In genomic region chr13:93676864-93677263, GRCm38 (mm10) we compare ENCODE assay signal across 21 mouse cellular contexts. TPM values are rescaled to one million over a fixed set of nuclear protein-coding genes. Genes with fewer than 3 reads are reported as not detected.
A peak's percentile ranks its signal among the peaks of the same experiment; 100 is the strongest.
DNase-seq lines count a peak whose midpoint lies in the region; ATAC-seq lines count a peak whose summit lies in the region.
"Had no signal": no experiment of that assay in that cellular context is flagged by ENCODE, and none has a peak within 500 bp of the region (broad histone marks: within the 10 kb centered on the region; RNA-seq: fewer than 3 reads in every experiment).

No protein-coding gene starts in this region.

- no peaks in the 10 kb centered on the region for H3K9me3 ChIP-seq in heart, embryonic 11.5 days (replicated peaks; ENCODE audit: control insufficient read depth, low read length)
- H3K9me3 ChIP-seq: embryonic facial prominence, embryonic 12.5 days; forebrain, embryonic 15.5 days; heart, embryonic 10.5 days; heart, embryonic 15.5 days; hindbrain, embryonic 13.5 days had no signal

- H3K27me3 ChIP-seq in heart, embryonic 11.5 days (ENCODE audit: control insufficient read depth, insufficient read depth, low read length) = peaks cover 7% of the 10 kb centered on the region

- no peak overlapping the region for H3K4me2 ChIP-seq in heart, embryonic 11.5 days
- H3K4me2 ChIP-seq: embryonic facial prominence, embryonic 12.5 days; forebrain, embryonic 15.5 days; heart, embryonic 15.5 days; hindbrain, embryonic 13.5 days had no signal

- H3K4me3 ChIP-seq in heart, embryonic 11.5 days (ENCODE audit: low read depth, low read length) = no peak overlapping the region
- H3K4me3 ChIP-seq: embryonic facial prominence, embryonic 12.5 days; forebrain, embryonic 15.5 days; heart, embryonic 10.5 days; heart, embryonic 15.5 days; hindbrain, embryonic 13.5 days had no signal

- no peak for ATAC-seq in heart, embryonic 11.5 days (replicated peaks; ENCODE audit: insufficient number of reproducible peaks, low FRiP score, low TSS enrichment)
- ATAC-seq: forebrain, embryonic 15.5 days; hindbrain, postnatal 0 days had no signal

- DNase-seq in heart, adult 11 months = peak; percentile 81
- peak; percentile 49 for DNase-seq in ovary, adult 18-20 months (ENCODE audit: low spot score)
- DNase-seq in ovary, postnatal 14 days (ENCODE audit: low spot score) = no peak
- peak; percentile 8 for DNase-seq in right cerebral cortex, postnatal 25 days
- no peak for DNase-seq in right cerebral cortex, postnatal 10 days (ENCODE audit: low spot score in 2 of 2)
- no peak for DNase-seq in kidney, postnatal 4 days
- DNase-seq: adrenal gland, adult 2 months; cerebellum, adult 11-12 months; cerebellum, adult 9-10 months; cerebellum, postnatal 25 days; gastrocnemius, postnatal 36 days; heart, adult 18-20 months; heart, postnatal 14 days had no signal

- no peak overlapping the region for H3K9ac ChIP-seq in heart, embryonic 11.5 days (ENCODE audit: low read depth, low read length)
- H3K9ac ChIP-seq: embryonic facial prominence, embryonic 12.5 days; forebrain, embryonic 15.5 days; heart, embryonic 15.5 days; hindbrain, embryonic 13.5 days had no signal

- H3K36me3 ChIP-seq in heart, embryonic 11.5 days (ENCODE audit: control insufficient read depth, insufficient read depth, low read length) = no peaks in the 10 kb centered on the region
- H3K36me3 ChIP-seq: embryonic facial prominence, embryonic 12.5 days; forebrain, embryonic 15.5 days; heart, embryonic 10.5 days; heart, embryonic 15.5 days; hindbrain, embryonic 13.5 days had no signal

- WGBS in heart, embryonic 11.5 days (ENCODE audit: insufficient replicate concordance) = 47% methylated on average over 9 of the region's 9 CpGs

- no peak overlapping the region for H3K27ac ChIP-seq in heart, embryonic 11.5 days (ENCODE audit: low read depth, low read length)
- H3K27ac ChIP-seq: embryonic facial prominence, embryonic 12.5 days; forebrain, embryonic 15.5 days; heart, embryonic 10.5 days; heart, embryonic 15.5 days; hindbrain, embryonic 13.5 days; hindbrain, postnatal 0 days had no signal

- no peaks in the 10 kb centered on the region for H3K4me1 ChIP-seq in heart, embryonic 11.5 days (ENCODE audit: control insufficient read depth, insufficient read depth, low read length)
- H3K4me1 ChIP-seq: embryonic facial prominence, embryonic 12.5 days; forebrain, embryonic 15.5 days; hindbrain, embryonic 13.5 days had no signal

RNA-seq across cellular contexts. Expression of gene Dmgdh, which starts 2.6 kb away (rescaled TPM):
- 0.24 and 0.46 TPM in 2 replicates for polyA plus RNA-seq in heart, embryonic 11.5 days (2014; fragmentation: Nextera tagmentation; extraction: Ambion mirVana)

RNA-seq across cellular contexts. Expression of gene Bhmt2, which starts 2.8 kb away (rescaled TPM):
- 0.14 and 0.39 TPM in 2 replicates for polyA plus RNA-seq in heart, embryonic 11.5 days (2014; fragmentation: Nextera tagmentation; extraction: Ambion mirVana)
- polyA plus RNA-seq: adrenal gland, adult 2 months; embryonic facial prominence, embryonic 12.5 days; forebrain, embryonic 11.5 days; forebrain, embryonic 15.5 days; heart, embryonic 15.5 days had no signal

RNA-seq across cellular contexts. Expression of gene Bhmt, which starts 39.1 kb away (rescaled TPM):
- 0.19 TPM in 1 of 2 replicates, not detected in the other for polyA plus RNA-seq in heart, embryonic 11.5 days (2014; fragmentation: Nextera tagmentation; extraction: Ambion mirVana)
- polyA plus RNA-seq: embryonic facial prominence, embryonic 12.5 days; forebrain, embryonic 11.5 days had no signal

Comparison
In these comparisons a context has a peak if more than half of its experiments do, and no peak if none do; other contexts are left out.
1. DNase-seq: peak in heart, adult 11 months (single experiment), ovary, adult 18-20 months (single experiment) and right cerebral cortex, postnatal 25 days (single experiment); none in ovary, postnatal 14 days (single experiment), right cerebral cortex, postnatal 10 days (0 of 2) and kidney, postnatal 4 days (0 of 2).